Mouse (Mus musculus) megakaryocyte, embryonic 14.5 days (primary cell): ENCODE data around the gene Arhgap9. TPM values are rescaled to one million over a fixed set of nuclear protein-coding genes. Genes with fewer than 3 reads are reported as not detected.

Source experiments
- H3K27me3 ChIP-seq: replicated peaks from 2 replicates; pipeline ENCODE3; 2012; ENCODE audit warnings: inconsistent platforms
- H3K36me3 ChIP-seq: replicated peaks from 2 replicates; pipeline ENCODE3; 2012; ENCODE audit warnings: low read length, inconsistent platforms, mixed read lengths
- H3K4me1 ChIP-seq: 2 replicates; pipeline ENCODE4 v1.6.1; 2012; ENCODE audit warnings: inconsistent platforms
- H3K4me3 ChIP-seq: replicated peaks from 2 replicates; pipeline ENCODE3; 2012; ENCODE audit warnings: moderate library complexity, mild to moderate bottlenecking, inconsistent platforms
- H3K9me3 ChIP-seq: 2 replicates; pipeline ENCODE4 v1.6.1; 2012; ENCODE audit warnings: inconsistent platforms
- FLI1 ChIP-seq: IDR thresholded peaks from 2 replicates; pipeline ENCODE4 v1.6.1; 2012; ENCODE audit warnings: low read length, inconsistent platforms, mixed read lengths
- GATA1 ChIP-seq: IDR thresholded peaks from 3 replicates; pipeline ENCODE4 v1.6.1; 2012; ENCODE audit warnings: mixed read lengths, low read length, inconsistent platforms, borderline replicate concordance
- polyA plus RNA-seq: library from polyadenylated mRNA; stranded (reverse); fragments of >175 nt; gene quantifications from 2 replicates; pipeline ENCODE4 v1.2.3, GENCODE M21; 2012; ENCODE audit warnings: low replicate concordance; ENCODE audit not compliant: insufficient read depth

The Arhgap9 gene
- 6.1 and 10.4 TPM in 2 replicates for polyA plus RNA-seq

DNA sequence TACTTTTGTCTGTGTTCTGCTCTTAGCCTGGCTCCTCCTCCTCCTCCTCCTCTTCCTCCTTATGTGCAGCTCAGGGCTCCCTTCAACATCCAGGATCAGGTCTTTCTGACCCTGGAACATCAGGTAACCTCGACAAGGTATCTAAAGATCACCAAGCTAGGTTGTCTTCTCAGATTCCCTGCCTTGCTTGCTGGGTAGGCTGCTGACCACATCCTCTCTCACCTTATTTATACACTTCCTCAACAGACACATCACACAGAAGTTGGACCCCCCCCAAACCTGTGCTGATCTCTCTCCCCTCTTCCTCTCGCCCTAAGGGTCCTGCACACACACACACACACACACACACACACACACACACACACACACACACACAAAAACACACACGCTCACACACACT is at the start of gene Arhgap9:
TSS of gene Arhgap9 (plus strand) at position 344 of the 400 bp plus-strand sequence.
- TF ChIP-seq FLI1 (no peak), GATA1 (no peak)
- Histone ChIP-seq H3K4me1 (peaks cover 83% of the 10 kb centered on the region), H3K27me3 (peaks cover 10% of the 10 kb centered on the region), H3K9me3 (no peaks in the 10 kb centered on the region), H3K36me3 (no peaks in the 10 kb centered on the region), H3K4me3 (peak within 1 kb of the TSS; percentile 85)

DNA sequence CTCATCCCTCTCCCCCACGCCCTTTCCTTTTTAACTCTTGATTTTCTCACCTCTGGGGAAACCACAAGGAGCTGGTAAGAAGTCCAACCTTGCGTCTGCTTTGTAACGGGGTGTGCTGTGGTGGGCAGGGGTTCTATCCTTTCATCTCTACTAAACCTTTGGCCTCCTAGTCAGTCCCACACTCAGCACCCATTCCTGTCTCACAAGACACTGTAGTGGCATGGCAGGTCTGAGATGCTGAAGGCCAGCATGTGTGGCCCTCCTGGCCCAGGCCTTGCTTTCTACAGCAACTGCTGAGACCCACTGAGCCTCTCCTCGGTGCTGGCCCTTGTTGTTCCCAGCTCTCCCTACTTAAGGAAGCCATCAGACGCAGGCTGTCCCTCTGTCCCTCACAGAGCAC is 49.4 kb upstream of the Arhgap9 start:
- peaks cover 98% of the 10 kb centered on the region for H3K36me3 ChIP-seq
- TF ChIP-seq FLI1 (no peak), GATA1 (no peak)

GRCm38 (mm10) chr10:127274261-127275022 is 47.3 kb upstream of the Arhgap9 start:
- Histone ChIP-seq H3K36me3 (peaks cover 100% of the 10 kb centered on the region), H3K9me3 (no peaks in the 10 kb centered on the region)
- TF ChIP-seq FLI1 (no peak), GATA1 (no peak)

More for the DNA sequence above, 49.4 kb upstream of the Arhgap9 start:
- no peaks in the 10 kb centered on the region for H3K9me3 ChIP-seq
- peaks cover 64% of the 10 kb centered on the region for H3K4me1 ChIP-seq
- no peak overlapping the region for H3K4me3 ChIP-seq
- no peaks in the 10 kb centered on the region for H3K27me3 ChIP-seq

GRCm38 (mm10) chr10:127279730-127280129 is 42.0 kb upstream of the Arhgap9 start:
- TF ChIP-seq GATA1 (no peak), FLI1 (no peak)
- H3K9me3 ChIP-seq = no peaks in the 10 kb centered on the region
- H3K27me3 ChIP-seq = no peaks in the 10 kb centered on the region
- H3K36me3 ChIP-seq = peaks cover 100% of the 10 kb centered on the region
- H3K4me3 ChIP-seq = no peak overlapping the region
- H3K4me1 ChIP-seq = peaks cover 20% of the 10 kb centered on the region

More at GRCm38 (mm10) chr10:127274261-127275022, 47.3 kb upstream of the Arhgap9 start:
- H3K4me3 ChIP-seq = no peak overlapping the region
- peaks cover 50% of the 10 kb centered on the region for H3K4me1 ChIP-seq
- H3K27me3 ChIP-seq = no peaks in the 10 kb centered on the region

DNA sequence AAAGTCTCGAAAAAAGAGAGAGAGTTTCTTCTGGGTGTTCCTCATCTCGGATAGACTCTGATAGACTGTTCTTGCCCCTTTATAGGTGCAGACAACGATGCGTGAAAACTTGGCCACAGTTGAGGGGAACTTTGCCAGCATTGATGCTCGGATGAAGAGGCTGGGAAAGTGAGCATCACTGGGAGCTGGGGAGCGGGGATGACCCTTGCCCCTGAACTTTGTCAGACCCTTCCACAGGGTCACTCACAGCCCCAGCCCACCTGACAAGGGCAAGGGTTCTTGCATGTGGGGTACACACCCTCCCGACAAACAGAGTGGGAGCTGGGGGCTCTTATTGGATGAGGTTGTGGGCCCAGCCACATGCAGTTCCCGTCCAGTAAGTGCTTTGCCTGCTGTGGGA is 40.4 kb upstream of the Arhgap9 start:
- Histone ChIP-seq H3K4me3 (no peak overlapping the region), H3K36me3 (peaks cover 100% of the 10 kb centered on the region), H3K4me1 (peaks cover 36% of the 10 kb centered on the region), H3K9me3 (no peaks in the 10 kb centered on the region), H3K27me3 (no peaks in the 10 kb centered on the region)
- TF ChIP-seq GATA1 = no peak
- no peak for TF ChIP-seq FLI1

DNA sequence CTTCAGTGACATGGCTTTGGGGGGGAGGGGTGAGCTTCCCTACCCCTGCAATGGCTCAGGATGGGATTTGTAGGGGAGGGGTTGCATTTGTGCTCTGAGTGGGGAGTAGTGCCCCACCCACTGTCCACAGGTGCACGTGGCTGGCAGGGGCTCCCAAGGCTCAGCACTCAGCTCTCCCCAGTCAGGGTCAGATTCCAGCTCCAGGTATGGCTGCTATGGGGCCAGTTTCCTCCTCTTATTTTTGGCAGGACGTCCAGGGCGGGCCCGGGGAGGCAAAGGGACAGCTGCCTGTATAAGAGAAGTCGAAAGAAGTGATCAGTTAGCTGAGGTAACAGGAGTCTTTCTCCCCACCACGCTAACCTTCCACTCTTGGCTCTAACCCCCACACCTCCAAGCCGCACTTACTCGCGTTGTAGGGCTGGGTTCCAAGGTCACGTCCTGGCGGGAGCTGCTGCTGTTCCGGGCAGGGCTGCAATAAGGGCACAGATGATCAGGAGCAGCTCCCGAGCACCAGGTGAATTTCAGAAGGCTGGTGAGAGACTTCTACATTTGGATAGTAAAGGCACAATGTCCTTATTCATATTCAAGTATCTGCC is 39.0 kb upstream of the Arhgap9 start:
- H3K27me3 ChIP-seq = no peaks in the 10 kb centered on the region
- no peak overlapping the region for H3K4me3 ChIP-seq
- TF ChIP-seq FLI1 = no peak
- no peak for TF ChIP-seq GATA1
- peaks cover 50% of the 10 kb centered on the region for H3K4me1 ChIP-seq
- peaks cover 100% of the 10 kb centered on the region for H3K36me3 ChIP-seq
- no peaks in the 10 kb centered on the region for H3K9me3 ChIP-seq

GRCm38 (mm10) chr10:127284105-127284622 is 37.6 kb upstream of the Arhgap9 start:
- H3K4me3 ChIP-seq = peak overlapping the region; percentile 17
- no peaks in the 10 kb centered on the region for H3K9me3 ChIP-seq
- peaks cover 48% of the 10 kb centered on the region for H3K4me1 ChIP-seq
- peaks cover 88% of the 10 kb centered on the region for H3K36me3 ChIP-seq
- no peak for TF ChIP-seq GATA1
- no peak for TF ChIP-seq FLI1
- H3K27me3 ChIP-seq = no peaks in the 10 kb centered on the region

DNA sequence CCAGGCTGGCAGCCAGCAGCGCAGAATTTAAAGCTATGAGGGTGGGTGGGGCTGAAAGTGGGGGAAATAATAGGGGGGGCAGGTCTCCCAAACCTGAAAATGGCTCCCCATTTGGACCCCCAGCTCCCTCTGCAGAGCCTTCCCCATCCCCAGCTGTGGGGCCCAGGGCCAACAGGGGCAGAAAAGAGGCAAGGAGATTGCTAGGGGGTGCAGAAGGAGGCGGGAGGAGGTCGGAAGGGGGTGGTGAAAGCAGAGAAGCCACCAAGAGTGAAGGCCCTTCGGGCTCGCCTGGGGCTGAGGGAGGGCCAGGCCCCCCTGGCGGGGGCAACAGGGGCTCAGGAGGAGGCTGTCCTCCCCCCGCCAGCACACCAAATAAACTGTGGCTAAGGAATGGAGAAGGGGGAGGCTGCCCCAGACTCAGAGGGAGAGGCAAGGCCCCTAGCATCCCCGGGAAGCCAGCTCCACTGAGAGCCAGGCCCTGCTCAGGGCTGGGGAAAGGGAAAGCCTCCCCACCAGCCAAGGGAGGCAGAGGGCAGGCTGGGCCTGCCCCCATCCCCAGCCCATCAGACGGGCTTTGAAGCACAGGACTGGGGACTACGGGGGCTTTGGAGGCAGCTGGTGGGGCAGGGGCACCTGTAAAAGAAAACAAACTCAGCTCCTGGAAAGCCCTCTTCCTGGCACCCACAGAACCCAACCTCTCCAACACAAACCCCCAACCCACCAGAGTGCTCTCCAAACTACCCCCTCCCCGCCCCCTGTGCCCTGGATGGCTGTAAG is 36.9 kb upstream of the Arhgap9 start:
- Histone ChIP-seq H3K36me3 (peaks cover 81% of the 10 kb centered on the region), H3K4me3 (peak overlapping the region; percentile 97), H3K27me3 (no peaks in the 10 kb centered on the region), H3K4me1 (peaks cover 56% of the 10 kb centered on the region), H3K9me3 (no peaks in the 10 kb centered on the region)
- TF ChIP-seq FLI1 (no peak), GATA1 (no peak)

DNA sequence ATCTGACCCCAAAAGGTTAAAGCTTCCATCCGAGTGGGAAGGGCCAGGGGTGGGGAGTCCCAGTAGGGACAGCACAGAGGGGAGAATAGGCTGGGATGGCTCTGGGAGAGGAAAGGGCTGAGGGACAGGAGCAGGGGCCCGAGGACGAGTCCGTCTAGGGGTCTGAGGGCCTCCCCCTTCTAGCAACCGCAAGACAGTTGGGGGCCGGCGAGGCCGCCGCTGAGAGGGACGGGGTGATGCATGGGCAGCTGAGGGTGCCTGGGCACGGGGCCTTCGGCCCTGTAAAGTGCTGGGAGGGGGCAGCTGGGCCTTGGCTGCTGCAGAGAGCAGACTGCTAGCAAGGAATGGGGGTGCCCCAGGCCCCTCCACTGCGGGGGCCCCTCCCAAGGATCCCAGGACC is 36.1 kb upstream of the Arhgap9 start:
- Histone ChIP-seq H3K4me1 (peaks cover 58% of the 10 kb centered on the region), H3K27me3 (no peaks in the 10 kb centered on the region), H3K4me3 (peak overlapping the region; percentile 97), H3K36me3 (peaks cover 74% of the 10 kb centered on the region), H3K9me3 (no peaks in the 10 kb centered on the region)
- TF ChIP-seq GATA1 (no peak), FLI1 (no peak)

DNA sequence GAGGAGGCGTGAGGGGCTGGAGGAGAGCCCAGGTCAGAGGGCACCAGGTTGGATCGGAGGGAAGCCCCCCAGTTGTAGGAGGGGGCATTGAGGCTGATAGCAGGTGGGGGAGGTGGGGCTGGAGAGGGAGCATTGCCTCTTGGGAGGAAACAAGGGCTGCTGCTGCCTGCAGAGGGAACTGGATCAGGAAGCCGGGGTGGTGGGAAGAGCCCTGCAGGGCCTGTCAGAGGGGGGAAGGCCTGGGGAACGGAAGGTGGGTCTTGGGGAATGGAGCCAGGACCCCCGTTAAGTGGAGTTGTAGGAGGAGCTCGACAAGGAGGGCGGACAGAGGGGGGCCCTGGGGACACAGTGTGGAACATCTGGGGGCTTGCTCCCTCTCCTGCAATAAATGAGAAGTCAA is 35.6 kb upstream of the Arhgap9 start:
- Histone ChIP-seq H3K4me3 (peak overlapping the region; percentile 97), H3K36me3 (peaks cover 68% of the 10 kb centered on the region)

More for the DNA sequence above, 35.6 kb upstream of the Arhgap9 start:
- no peaks in the 10 kb centered on the region for H3K27me3 ChIP-seq
- no peak for TF ChIP-seq FLI1
- no peak for TF ChIP-seq GATA1
- no peaks in the 10 kb centered on the region for H3K9me3 ChIP-seq
- peaks cover 58% of the 10 kb centered on the region for H3K4me1 ChIP-seq
